Mouse (Mus musculus) G1E-ER4 (cell line): ENCODE data around the gene Serpinb1a. TPM values are rescaled to one million over a fixed set of nuclear protein-coding genes. Genes with fewer than 3 reads are reported as not detected.

Source experiments
- GATA1 ChIP-seq: IDR thresholded peaks from one replicate; pipeline ENCODE4 v1.8.0; 2012; ENCODE audit warnings: low read length, inconsistent platforms
- polyA plus RNA-seq: library from polyadenylated mRNA; stranded (reverse); fragments of >175 nt; gene quantifications from 2 replicates; pipeline ENCODE4 v1.2.3, GENCODE M21; 2012

Serpinb1a gene
- not detected in 2 replicates for polyA plus RNA-seq

- no peak for TF ChIP-seq GATA1
These were observed at the start of gene Serpinb1a for GRCm38 (mm10) chr13:32850668-32851404. TSS of gene Serpinb1a (minus strand) at chr13:32851185.

- no peak for TF ChIP-seq GATA1
These were observed 49.7 kb upstream of the Serpinb1a start for GRCm38 (mm10) chr13:32900639-32901038.

GRCm38 (mm10) chr13:32898111-32898510, 47.1 kb upstream of the Serpinb1a start, which contains the start of gene Serpinb1c:
TSS of gene Serpinb1c (minus strand) at chr13:32898211.
- no peak for TF ChIP-seq GATA1

- TF ChIP-seq GATA1, result no peak
These were observed 45.9 kb upstream of the Serpinb1a start for GRCm38 (mm10) chr13:32896931-32897330.

- no peak for TF ChIP-seq GATA1
These were observed 33.8 kb upstream of the Serpinb1a start for GRCm38 (mm10) chr13:32884755-32885154.

GRCm38 (mm10) chr13:32873862-32874261, 22.9 kb upstream of the Serpinb1a start:
- no peak for TF ChIP-seq GATA1

- no peak for TF ChIP-seq GATA1
These were observed 17.9 kb upstream of the Serpinb1a start for GRCm38 (mm10) chr13:32868843-32869242.

- no peak for TF ChIP-seq GATA1
These were observed 16.0 kb upstream of the Serpinb1a start for GRCm38 (mm10) chr13:32867030-32867429.

- TF ChIP-seq GATA1, result no peak
These were observed 15.5 kb upstream of the Serpinb1a start for GRCm38 (mm10) chr13:32866484-32866883.

GRCm38 (mm10) chr13:32865591-32865990, 14.6 kb upstream of the Serpinb1a start:
- TF ChIP-seq GATA1, result no peak

- TF ChIP-seq GATA1, result no peak
These were observed 12.5 kb upstream of the Serpinb1a start for GRCm38 (mm10) chr13:32863456-32863855.

GRCm38 (mm10) chr13:32860821-32861220, 9.8 kb upstream of the Serpinb1a start:
- no peak for TF ChIP-seq GATA1

- no peak for TF ChIP-seq GATA1
These were observed 2.1 kb upstream of the Serpinb1a start for GRCm38 (mm10) chr13:32853073-32853472.

- TF ChIP-seq GATA1, result no peak
These were observed 1.6 kb upstream of the Serpinb1a start for GRCm38 (mm10) chr13:32852539-32852938.

- TF ChIP-seq GATA1, result no peak
These were observed 982 bp upstream of the Serpinb1a start for GRCm38 (mm10) chr13:32851967-32852366.

- TF ChIP-seq GATA1, result no peak
These were observed 829 bp downstream of the Serpinb1a start for GRCm38 (mm10) chr13:32850156-32850555.

GRCm38 (mm10) chr13:32849531-32850123, 1.4 kb downstream of the Serpinb1a start:
- no peak for TF ChIP-seq GATA1
